Comparison of ENCODE assay signal across 18 mouse cellular contexts in the genomic region with DNA sequence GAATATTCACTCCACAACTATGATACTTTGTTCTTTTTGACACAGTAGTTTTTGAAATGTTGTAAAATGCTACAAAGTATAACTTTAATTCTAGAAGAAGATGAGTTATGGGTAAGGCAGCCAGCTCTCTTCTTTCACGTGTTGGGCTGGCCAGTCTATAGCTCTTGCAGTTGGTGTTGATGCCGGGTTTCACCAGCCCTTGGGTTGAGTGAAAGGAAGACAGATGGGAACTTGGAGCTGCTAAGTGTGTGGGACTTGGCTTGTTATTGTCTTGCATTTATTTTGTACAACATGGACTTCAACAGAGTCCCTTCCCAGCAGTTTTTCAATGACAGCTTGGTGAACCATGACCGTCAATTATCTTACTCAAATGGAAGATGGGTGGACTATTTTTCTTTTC. TPM values are rescaled to one million over a fixed set of nuclear protein-coding genes. Genes with fewer than 3 reads are reported as not detected.
DNase-seq lines count a peak whose midpoint lies in the region; ATAC-seq lines count a peak whose summit lies in the region.
"Had no signal": no experiment of that assay in that cellular context is flagged by ENCODE, and none has a peak within 500 bp of the region (broad histone marks: within the 10 kb centered on the region; RNA-seq: fewer than 3 reads in every experiment).

No protein-coding gene starts in this region.

- H3K9ac ChIP-seq in hindbrain, embryonic 11.5 days (ENCODE audit: low read depth, low read length): no peak overlapping the region
- H3K9ac ChIP-seq in hindbrain, embryonic 16.5 days (ENCODE audit: low read depth, low read length): no peak overlapping the region
- H3K9ac ChIP-seq: embryonic facial prominence, embryonic 12.5 days; forebrain, embryonic 12.5 days had no signal

- no peak overlapping the region for H3K27ac ChIP-seq in hindbrain, embryonic 11.5 days (ENCODE audit: low read depth, low read length)
- H3K27ac ChIP-seq in hindbrain, embryonic 16.5 days (ENCODE audit: low read depth, low read length): no peak overlapping the region
- H3K27ac ChIP-seq: embryonic facial prominence, embryonic 10.5 days; embryonic facial prominence, embryonic 12.5 days; forebrain, embryonic 12.5 days had no signal

- ATAC-seq in frontal cortex, adult (ENCODE audit: low TSS enrichment): peak; percentile 78
- peak; percentile 51 for ATAC-seq in hindbrain, embryonic 11.5 days (ENCODE audit: low FRiP score)
- ATAC-seq in hindbrain, embryonic 16.5 days: no peak
- ATAC-seq: forebrain, embryonic 14.5 days; forebrain, embryonic 16.5 days had no signal

- no peak for DNase-seq in frontal cortex, postnatal 36 days (ENCODE audit: low spot score in 2 of 2)
- no peak for DNase-seq in hindbrain, embryonic 11.5 days (ENCODE audit: low spot score)
- DNase-seq in kidney, postnatal 36 days: no peak
- DNase-seq: adrenal gland, adult 2 months; adrenal gland, postnatal 10 days; adrenal gland, postnatal 25 days; cerebellum, adult 11-12 months; cerebellum, adult 2 months; cerebellum, adult 9-10 months; cerebellum, postnatal 10 days; cerebellum, postnatal 25 days had no signal

- 48% methylated on average over 3 of the region's 3 CpGs for WGBS in hindbrain, embryonic 11.5 days
- WGBS in hindbrain, embryonic 16.5 days: 37% methylated on average over 3 of the region's 3 CpGs

- H3K4me2 ChIP-seq in hindbrain, embryonic 11.5 days (replicated peaks; ENCODE audit: low read depth, low read length): no peak overlapping the region
- H3K4me2 ChIP-seq in hindbrain, embryonic 16.5 days (ENCODE audit: low read length): no peak overlapping the region
- H3K4me2 ChIP-seq: embryonic facial prominence, embryonic 12.5 days; forebrain, embryonic 12.5 days had no signal

- no peaks in the 10 kb centered on the region for H3K9me3 ChIP-seq in hindbrain, embryonic 11.5 days (ENCODE audit: control insufficient read depth, low read length)
- H3K9me3 ChIP-seq in hindbrain, embryonic 16.5 days (ENCODE audit: control insufficient read depth, low read length): no peaks in the 10 kb centered on the region
- H3K9me3 ChIP-seq: embryonic facial prominence, embryonic 10.5 days; embryonic facial prominence, embryonic 12.5 days; forebrain, embryonic 12.5 days had no signal

- H3K4me1 ChIP-seq in hindbrain, embryonic 11.5 days (replicated peaks; ENCODE audit: control insufficient read depth, insufficient read depth, low read length): no peaks in the 10 kb centered on the region
- no peaks in the 10 kb centered on the region for H3K4me1 ChIP-seq in hindbrain, embryonic 16.5 days (ENCODE audit: control insufficient read depth, insufficient read depth, low read depth, low read length)
- H3K4me1 ChIP-seq: embryonic facial prominence, embryonic 10.5 days; embryonic facial prominence, embryonic 12.5 days; forebrain, embryonic 12.5 days had no signal

- H3K4me3 ChIP-seq in hindbrain, embryonic 11.5 days (ENCODE audit: low read depth, low read length): no peak overlapping the region
- H3K4me3 ChIP-seq in hindbrain, embryonic 16.5 days (ENCODE audit: low read length): no peak overlapping the region
- H3K4me3 ChIP-seq: embryonic facial prominence, embryonic 10.5 days; embryonic facial prominence, embryonic 12.5 days; forebrain, embryonic 12.5 days had no signal

- no peaks in the 10 kb centered on the region for H3K27me3 ChIP-seq in hindbrain, embryonic 11.5 days (ENCODE audit: control insufficient read depth, insufficient read depth, low read length)
- H3K27me3 ChIP-seq in hindbrain, embryonic 16.5 days (replicated peaks; ENCODE audit: control insufficient read depth, insufficient read depth, low read length): no peaks in the 10 kb centered on the region
- H3K27me3 ChIP-seq: embryonic facial prominence, embryonic 12.5 days; forebrain, embryonic 12.5 days had no signal

- H3K36me3 ChIP-seq in hindbrain, embryonic 11.5 days (ENCODE audit: control insufficient read depth, insufficient read depth, low read length): no peaks in the 10 kb centered on the region
- no peaks in the 10 kb centered on the region for H3K36me3 ChIP-seq in hindbrain, embryonic 16.5 days (ENCODE audit: control insufficient read depth, insufficient read depth, low read length)
- H3K36me3 ChIP-seq: embryonic facial prominence, embryonic 10.5 days; embryonic facial prominence, embryonic 12.5 days; forebrain, embryonic 12.5 days had no signal

RNA-seq across cellular contexts. Expression of a gene that starts 16.2 kb away (rescaled TPM):
- polyA plus RNA-seq in hindbrain, embryonic 11.5 days (2014; fragmentation: Nextera tagmentation; extraction: Ambion mirVana): 5.6 and 7.4 TPM in 2 replicates
- 3.9 and 4.4 TPM in 2 replicates for polyA plus RNA-seq in hindbrain, embryonic 16.5 days (2015; fragmentation: Nextera tagmentation; extraction: Ambion mirVana)
